Comparison of ENCODE assay signal across 10 mouse cellular contexts in the genomic region with DNA sequence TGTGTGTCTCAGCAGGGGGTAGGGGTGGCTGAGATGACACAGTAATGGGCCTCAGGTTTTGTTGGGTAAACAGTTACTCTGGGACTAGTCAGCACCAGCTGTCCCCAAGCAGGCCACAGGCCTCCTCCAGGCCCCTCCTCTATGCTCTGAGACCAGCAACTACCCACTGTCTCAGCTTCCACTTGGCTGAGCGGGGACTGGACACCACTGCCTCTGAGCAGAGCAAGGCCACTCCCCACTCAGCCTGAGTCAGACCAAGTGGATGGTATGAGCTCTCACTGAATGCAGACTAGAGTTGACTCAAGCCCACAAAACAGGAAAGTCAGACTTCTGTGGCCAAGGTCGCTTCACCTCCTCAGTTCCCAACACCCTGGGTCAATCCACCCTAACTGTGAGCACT.
A peak's percentile ranks its signal among the peaks of the same experiment; 100 is the strongest.
DNase-seq lines count a peak whose midpoint lies in the region; ATAC-seq and TF ChIP-seq lines count a peak whose summit lies in the region.
"Had no signal": no experiment of that assay in that cellular context is flagged by ENCODE, and none has a peak within 500 bp of the region (broad histone marks: within the 10 kb centered on the region; RNA-seq: fewer than 3 reads in every experiment).

No protein-coding gene starts in this region.

- no peak for TF ChIP-seq EP300 in lung, postnatal 0 days (IDR thresholded peaks at IDR 0.05)

- TF ChIP-seq CTCF in lung, postnatal 0 days (IDR thresholded peaks at IDR 0.05), result no peak

- no peaks in the 10 kb centered on the region for H3K27me3 ChIP-seq in lung, postnatal 0 days (replicated peaks; ENCODE audit: insufficient read depth, low read length)
- no peaks in the 10 kb centered on the region for H3K27me3 ChIP-seq in embryonic facial prominence, embryonic 12.5 days

- WGBS in lung, postnatal 0 days, result 63% methylated on average over 2 of the region's 2 CpGs
- 74% methylated on average over 2 of the region's 2 CpGs for WGBS in embryonic facial prominence, embryonic 12.5 days

- H3K27ac ChIP-seq in lung, postnatal 0 days (ENCODE audit: low read length), result no peak overlapping the region
- H3K27ac ChIP-seq in embryonic facial prominence, embryonic 12.5 days, result no peak overlapping the region
- H3K27ac ChIP-seq: macrophage had no signal

- H3K9me3 ChIP-seq in lung, postnatal 0 days (ENCODE audit: low read length), result no peaks in the 10 kb centered on the region
- no peaks in the 10 kb centered on the region for H3K9me3 ChIP-seq in embryonic facial prominence, embryonic 12.5 days

- H3K4me3 ChIP-seq in lung, postnatal 0 days (ENCODE audit: low read depth, low read length), result no peak overlapping the region
- no peak overlapping the region for H3K4me3 ChIP-seq in embryonic facial prominence, embryonic 12.5 days

- peak; percentile 13 for DNase-seq in lung, postnatal 0 days (ENCODE audit: low spot score)
- no peak for DNase-seq in lung, postnatal 10 days
- peak; percentile 5 for DNase-seq in ZHBTc4 (ENCODE audit: low read depth, low spot score)
- DNase-seq in retina, embryonic 14.5 days (ENCODE audit: low spot score), result peak; percentile 22
- DNase-seq in thymus, postnatal 36 days, result no peak
- no peak for DNase-seq in embryo, embryonic 10 days (ENCODE audit: low spot score)
- DNase-seq: embryo, embryonic 11 days; right cerebral cortex, postnatal 25 days had no signal

- H3K9ac ChIP-seq in lung, postnatal 0 days (replicated peaks; ENCODE audit: low read depth), result no peak overlapping the region
- no peak overlapping the region for H3K9ac ChIP-seq in embryonic facial prominence, embryonic 12.5 days

- no peaks in the 10 kb centered on the region for H3K4me1 ChIP-seq in lung, postnatal 0 days (ENCODE audit: insufficient read depth, low read depth, low read length)
- H3K4me1 ChIP-seq in embryonic facial prominence, embryonic 12.5 days, result no peaks in the 10 kb centered on the region

- H3K4me2 ChIP-seq in lung, postnatal 0 days (replicated peaks; ENCODE audit: low read depth, low read length), result no peak overlapping the region
- H3K4me2 ChIP-seq in embryonic facial prominence, embryonic 12.5 days (replicated peaks), result no peak overlapping the region

- ATAC-seq in lung, postnatal 0 days, result peak; percentile 35; the same call in 1 of the 2 replicates
- ATAC-seq in embryonic facial prominence, embryonic 12.5 days (ENCODE audit: insufficient number of reproducible peaks, insufficient read depth, low FRiP score, low TSS enrichment), result 0 out of 2 replicates have a peak, but pooled peaks have one; percentile 28

- no peaks in the 10 kb centered on the region for H3K36me3 ChIP-seq in lung, postnatal 0 days (ENCODE audit: insufficient read depth, low read length)
- no peaks in the 10 kb centered on the region for H3K36me3 ChIP-seq in embryonic facial prominence, embryonic 12.5 days

Comparison
In these comparisons a context has a peak if more than half of its experiments do, and no peak if none do; other contexts are left out.
1. DNase-seq: peak in lung, postnatal 0 days (single experiment), ZHBTc4 (single experiment) and retina, embryonic 14.5 days (single experiment); none in lung, postnatal 10 days (single experiment), thymus, postnatal 36 days (0 of 2) and embryo, embryonic 10 days (single experiment).